Mouse (Mus musculus) layer of hippocampus, postnatal 25 days (tissue): Measurements from ENCODE around the gene Nudt2. TPM values are rescaled to one million over a fixed set of nuclear protein-coding genes. Genes with fewer than 3 reads are reported as not detected.
"Not testable (repeated sequence)": the region's sequence is repeated elsewhere in the genome, so short reads cannot be mapped to it uniquely, and the experiment has no call there.

Experiments
- DNase-seq, 2 experiments: peaks; one replicate each; pipeline ENCODE4 v3.0.0; 2022; ENCODE audit warnings: mixed read lengths in 2 of 2, low spot score in 1 of 2; ENCODE audit errors: extremely low spot score in 1 of 2
- total RNA-seq, 2 experiments: library from RNA; stranded (reverse); gene quantifications; 2 replicates each; pipeline ENCODE4 v1.2.3; 2021

Gene Nudt2
- total RNA-seq, result 10 to 100 TPM; 27.4 to 31.4 TPM

DNA sequence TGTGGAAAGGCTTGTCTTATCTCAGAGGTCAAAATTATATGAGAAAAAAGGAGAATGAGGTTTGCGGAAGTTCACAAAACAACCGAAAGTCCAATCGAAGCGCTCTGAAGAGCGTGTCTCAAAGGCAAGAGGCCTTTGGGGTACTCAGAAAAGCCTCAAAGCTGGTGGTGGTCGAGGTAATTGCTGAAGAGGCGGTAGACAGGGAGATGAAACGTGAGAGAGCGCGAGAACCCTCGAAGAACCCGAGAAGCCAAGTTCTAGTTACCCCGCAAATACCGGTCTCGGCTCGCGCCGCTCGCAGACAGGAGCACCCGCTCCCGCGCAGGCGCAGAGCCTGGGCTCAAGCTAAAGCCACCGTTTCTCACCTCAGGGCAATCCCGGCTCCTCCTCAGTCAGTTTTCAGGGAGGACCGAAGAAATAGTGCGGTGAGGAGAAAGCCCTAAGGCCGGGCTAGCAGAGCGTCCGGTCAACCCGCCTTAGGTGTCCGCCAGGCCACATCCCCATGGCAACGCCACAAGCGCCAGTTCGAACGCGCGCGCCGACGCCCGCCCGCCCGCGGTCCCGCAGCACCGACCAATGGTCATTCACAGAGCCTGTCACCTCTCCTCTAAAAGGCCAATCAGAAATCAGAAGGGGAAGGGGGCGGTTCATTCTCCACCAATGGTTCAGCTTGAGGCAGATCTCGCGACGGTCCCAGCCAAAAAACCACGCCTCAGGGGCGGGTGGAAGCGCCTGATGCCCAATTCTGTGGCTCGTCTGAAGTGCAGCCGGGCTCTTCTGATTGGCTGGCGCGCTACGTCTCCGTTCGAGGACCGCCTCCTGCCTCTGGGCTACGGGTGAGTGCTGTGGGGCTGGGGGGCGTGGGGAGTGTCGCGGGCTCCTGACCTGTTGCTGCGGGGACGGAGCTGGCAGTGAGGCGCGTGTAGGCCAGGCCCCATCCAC, at the start of gene Nudt2, which contains the start of gene Kif24:
Gene Nudt2 (plus strand): TSS at position 807 of the 942 bp plus-strand sequence.
Gene Kif24 (minus strand): TSS at position 543 of the 942 bp plus-strand sequence.
- DNase-seq, result peak; percentile 81 to 91

- DNase-seq, result no peak
Measured at GRCm38 (mm10) chr4:41416966-41417365, 48.0 kb upstream of the Nudt2 start.

DNA sequence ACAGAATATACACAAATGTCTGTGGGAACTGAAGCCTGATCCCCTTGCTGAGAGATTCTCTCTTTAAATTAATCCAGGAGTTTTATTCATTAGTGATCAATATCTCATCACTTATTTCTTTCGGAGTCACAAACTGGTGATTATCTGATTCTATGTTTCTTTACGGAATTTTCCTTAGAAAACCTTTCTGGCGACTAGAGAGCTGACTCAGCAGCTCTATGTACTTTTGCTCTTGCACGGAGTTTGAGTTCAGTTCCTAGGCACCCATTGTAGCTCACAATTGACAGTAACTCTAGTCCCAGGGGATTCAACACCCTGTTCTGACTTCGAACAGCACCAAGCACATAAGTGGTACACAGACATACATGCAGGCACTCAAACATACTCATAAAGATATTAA, 26.0 kb upstream of the Nudt2 start:
- no peak for DNase-seq

GRCm38 (mm10) chr4:41442790-41443302, 22.1 kb upstream of the Nudt2 start:
- no peak for DNase-seq

GRCm38 (mm10) chr4:41447595-41447994, 17.4 kb upstream of the Nudt2 start:
- no peak for DNase-seq

DNA sequence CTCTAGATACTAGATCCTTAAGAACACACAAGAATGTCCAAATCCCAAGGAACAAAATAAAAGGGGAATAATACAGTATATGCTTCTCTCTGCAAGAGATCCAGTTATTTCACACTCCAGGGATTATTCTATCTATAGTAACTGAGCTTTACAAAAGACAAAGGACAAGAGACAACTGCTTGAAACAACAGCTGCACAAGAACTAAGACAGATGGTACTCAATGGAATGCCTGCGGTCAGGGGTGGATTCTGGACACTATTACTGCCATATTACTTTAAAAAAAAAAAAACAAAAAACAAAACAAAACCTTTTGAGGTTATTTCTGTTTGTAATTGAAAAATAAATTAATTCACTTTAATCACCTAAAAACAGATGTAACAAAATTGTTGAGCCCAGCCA, 4.3 kb upstream of the Nudt2 start:
- DNase-seq, result no peak

DNA sequence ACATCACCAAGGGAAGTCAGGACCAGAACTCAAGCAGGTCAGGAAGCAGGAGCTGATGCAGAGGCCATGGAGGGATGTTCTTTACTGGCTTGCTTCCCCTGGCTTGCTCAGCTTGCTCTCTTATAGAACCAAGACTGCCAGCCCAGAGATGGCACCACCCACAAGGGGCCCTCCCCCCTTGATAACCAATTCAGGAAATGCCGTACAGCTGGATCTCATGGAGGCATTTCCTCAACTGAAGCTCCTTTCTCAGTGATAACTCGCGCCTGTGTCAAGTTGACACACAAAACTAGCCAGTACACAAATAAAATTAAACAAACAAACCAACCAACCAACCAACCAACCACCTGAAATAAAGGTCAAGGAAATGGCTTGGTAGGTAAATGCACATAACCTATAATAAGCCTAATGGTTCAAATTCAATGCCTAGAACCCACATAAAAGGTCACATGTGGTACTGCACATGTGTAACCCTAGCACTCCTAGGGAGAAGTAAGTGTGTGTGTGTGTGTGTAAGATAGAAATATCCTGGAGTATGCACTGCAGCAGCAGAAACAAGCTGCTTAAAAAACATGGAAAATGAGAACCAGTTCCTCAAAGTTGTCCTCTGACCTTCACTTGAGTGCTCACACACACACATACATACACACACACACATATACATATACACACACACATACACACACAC, 1.8 kb upstream of the Nudt2 start:
- not testable (repeated sequence) for DNase-seq

GRCm38 (mm10) chr4:41465287-41465665, 325 bp downstream of the Nudt2 start:
- DNase-seq, result no peak

- peak; percentile 34 to 69 for DNase-seq
Measured at GRCm38 (mm10) chr4:41468396-41469080, 3.6 kb downstream of the Nudt2 start.

GRCm38 (mm10) chr4:41469199-41469598, 4.2 kb downstream of the Nudt2 start:
- no peak for DNase-seq

- no peak for DNase-seq
Measured at GRCm38 (mm10) chr4:41470051-41470683, 5.2 kb downstream of the Nudt2 start.

DNA sequence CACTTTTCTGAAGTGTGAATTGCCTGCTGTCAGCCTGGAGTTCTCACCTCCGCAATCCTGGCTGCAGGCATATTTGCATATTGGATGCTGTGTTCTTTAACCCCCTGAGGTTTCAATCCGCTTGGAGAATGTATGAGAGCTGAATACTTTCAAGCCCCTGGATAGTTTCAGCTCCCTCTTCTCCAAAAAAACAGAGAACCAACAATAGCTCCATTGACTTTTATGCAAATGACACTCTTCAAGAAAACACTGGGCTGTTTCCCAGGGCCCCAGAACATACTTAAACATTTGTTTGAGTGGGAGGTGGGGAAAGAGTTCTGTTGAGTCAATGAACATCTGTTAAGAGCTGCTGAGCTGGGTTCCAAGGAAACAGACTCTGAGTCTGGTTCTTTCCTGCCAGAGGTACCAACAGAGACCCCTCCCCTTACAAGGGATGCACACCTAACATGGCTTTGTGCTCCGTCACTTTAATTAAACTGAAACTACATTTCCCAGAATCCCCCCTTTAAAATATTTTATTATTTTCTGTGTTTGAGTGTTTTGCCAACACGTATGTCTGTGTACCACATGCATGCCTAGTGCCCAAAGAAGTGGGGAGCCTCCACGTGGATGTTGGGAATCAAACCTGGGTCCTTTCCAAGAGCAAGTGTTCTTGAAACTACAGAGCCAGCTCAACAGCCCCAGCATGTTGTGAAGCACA, 5.9 kb downstream of the Nudt2 start:
- DNase-seq, result peak in 1 of 2 experiments; percentile 25

DNA sequence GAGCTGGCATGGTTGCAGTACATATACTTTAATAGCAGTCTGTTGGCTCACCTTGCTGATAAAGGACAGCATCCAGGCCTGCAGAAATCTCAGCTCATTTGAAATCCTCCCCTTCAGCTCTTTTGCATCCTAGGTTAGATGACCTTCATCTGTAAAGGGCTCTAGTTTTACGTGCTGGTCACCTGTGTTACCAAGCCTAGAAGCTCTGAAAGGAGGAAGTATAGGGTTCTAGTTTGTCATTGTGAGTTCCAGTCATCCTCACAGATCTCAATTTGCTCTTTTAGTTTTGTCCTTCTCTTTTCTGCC, 6.4 kb downstream of the Nudt2 start:
- no peak for DNase-seq

- DNase-seq, result no peak
Measured at GRCm38 (mm10) chr4:41477648-41478160, 12.8 kb downstream of the Nudt2 start.

DNA sequence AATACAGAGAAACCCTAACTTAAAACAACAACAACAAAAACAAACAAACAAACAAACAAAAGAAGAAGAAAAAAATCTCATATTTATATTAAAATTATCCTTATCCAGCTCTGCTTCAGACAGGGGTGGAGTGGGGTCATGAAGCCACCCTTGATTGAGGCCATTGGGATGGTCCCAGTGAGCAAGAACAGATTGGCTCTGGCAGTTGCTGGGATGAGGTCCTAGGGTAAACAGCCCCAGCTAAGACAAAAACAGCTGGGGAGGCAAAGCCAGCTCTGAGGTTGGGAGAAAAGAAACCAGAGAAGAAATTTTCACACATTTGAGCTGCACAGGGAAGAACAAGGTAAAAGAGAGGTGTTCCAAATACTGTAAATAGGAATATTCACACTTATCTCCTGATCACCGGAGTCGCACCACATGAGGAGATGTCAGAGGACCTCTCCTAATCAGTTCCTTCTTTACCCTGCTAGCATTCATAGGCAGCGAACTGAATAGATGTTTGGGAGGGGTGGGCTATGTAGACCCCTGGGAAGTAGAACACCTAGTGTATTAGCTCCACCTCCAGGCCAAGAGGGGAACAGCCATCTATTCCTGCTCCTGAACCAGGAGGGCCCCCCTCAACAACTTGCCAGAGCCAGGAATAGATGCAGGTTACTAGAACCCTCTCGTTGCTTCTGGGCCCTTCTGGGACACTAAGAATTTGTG, 14.0 kb downstream of the Nudt2 start:
- DNase-seq, result no peak

DNA sequence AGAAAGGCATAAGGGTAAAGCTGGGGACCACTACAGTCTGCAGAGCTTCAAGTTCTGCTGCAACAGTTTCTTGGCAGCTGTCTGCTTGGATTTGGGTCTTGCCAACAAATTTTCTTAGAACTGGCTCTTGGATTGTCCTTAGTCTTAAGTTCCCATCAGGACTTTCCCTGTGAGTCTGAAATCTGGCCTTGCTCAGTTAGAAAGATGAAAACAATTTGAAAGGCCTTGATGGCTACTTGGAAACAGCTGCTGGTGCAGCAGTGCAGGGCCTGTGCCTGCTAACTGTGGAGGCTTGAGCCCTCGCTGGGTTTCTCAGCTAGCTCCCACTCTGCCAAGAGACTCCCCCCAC, 14.5 kb downstream of the Nudt2 start:
- no peak for DNase-seq

DNA sequence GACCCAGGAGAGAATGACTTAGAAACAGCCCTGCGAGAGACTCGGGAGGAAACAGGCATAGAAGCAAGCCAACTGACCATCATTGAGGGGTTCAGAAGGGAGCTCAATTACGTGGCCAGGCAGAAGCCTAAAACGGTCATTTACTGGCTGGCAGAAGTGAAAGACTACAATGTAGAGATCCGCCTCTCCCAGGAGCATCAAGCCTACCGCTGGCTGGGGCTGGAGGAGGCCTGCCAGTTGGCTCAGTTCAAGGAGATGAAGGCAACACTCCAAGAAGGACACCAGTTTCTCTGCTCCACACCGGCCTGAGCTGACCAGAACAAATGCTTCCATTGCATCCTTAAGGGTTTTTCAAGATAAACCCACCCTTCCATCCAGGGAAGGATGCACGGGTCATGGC, 15.3 kb downstream of the Nudt2 start:
- no peak for DNase-seq

GRCm38 (mm10) chr4:41481601-41482017, 16.7 kb downstream of the Nudt2 start:
- no peak for DNase-seq

- DNase-seq, result no peak
Measured at GRCm38 (mm10) chr4:41492951-41493350, 28.0 kb downstream of the Nudt2 start.
